Mouse (Mus musculus) embryonic stem cell, embryonic (primary cell): ENCODE measurements at regions not wholly inside any gene's neighbourhood (a gene's known extent, or its start where the extent isn't known, plus 50 kb on each side); places are given as distances from the start of the nearest gene placed in this dataset.

ENCODE experiments used
- CTCF ChIA-PET, 4 experiments: fragments of 300-600 bp in 2 of 4; fragments of 350-600 bp in 2 of 4; sonication (Branson Sonifier 250); formaldehyde crosslinking; loops; one replicate each; lab custom pipeline; 2022; ENCODE audit warnings: inconsistent platforms in 2 of 4; lab: Charles Lee
- POLR2A ChIA-PET, 4 experiments: fragments of 300-600 bp in 2 of 4; fragments of 350-600 bp in 2 of 4; sonication (Branson Sonifier 250); formaldehyde crosslinking; loops; one replicate each; lab custom pipeline; 2022; ENCODE audit warnings: antibody characterized with exemption in 4 of 4, inconsistent platforms in 1 of 4; lab: Charles Lee

GRCm38 (mm10) chrX:118320123-118320522 is 106.9 kb upstream of the Tgif2lx2 start:
- POLR2A ChIA-PET = no interaction called here
- CTCF ChIA-PET = interaction anchor here in 1 of 4 experiments (0.6 kb wide), 1 partner anchor 866 kb away, joined by 3 read pairs; no protein-coding TSS in a partner anchor

- CTCF ChIA-PET = no interaction called here
- POLR2A ChIA-PET = no interaction called here
These were observed 70.1 kb upstream of the Tgif2lx2 start for GRCm38 (mm10) chrX:118356888-118357287.
